Mouse (Mus musculus): ENCODE measurements around the gene Dnlz. TPM values are rescaled to one million over a fixed set of nuclear protein-coding genes. Genes with fewer than 3 reads are reported as not detected.

The Dnlz gene
- polyA plus RNA-seq, 1 experiment: 18.9 TPM

DNA sequence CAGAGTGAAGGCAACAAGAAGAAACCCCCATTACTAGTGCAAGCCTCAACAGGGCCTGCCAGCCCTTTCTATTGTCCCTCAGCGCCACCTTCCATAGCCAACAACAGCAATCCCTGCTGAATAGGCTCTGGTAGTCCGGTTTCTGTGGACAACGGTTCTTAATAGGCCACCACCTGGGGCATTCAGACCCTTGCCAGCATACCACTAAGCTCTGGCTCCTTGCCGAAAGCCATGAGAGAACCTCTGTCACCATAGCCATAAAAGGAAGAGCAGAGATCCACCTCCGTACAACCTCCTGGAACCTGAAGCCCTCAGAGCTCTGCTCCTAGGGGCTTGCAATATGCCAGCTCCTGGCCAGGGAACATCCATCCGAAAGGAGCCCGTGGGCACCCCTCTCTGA is 52.6 kb downstream of the Dnlz start:
- DNase-seq (ENCODE audit: low spot score): no peak

GRCm38 (mm10) chr2:26298856-26299230 is 53.1 kb downstream of the Dnlz start:
- DNase-seq (ENCODE audit: low spot score): no peak

DNA sequence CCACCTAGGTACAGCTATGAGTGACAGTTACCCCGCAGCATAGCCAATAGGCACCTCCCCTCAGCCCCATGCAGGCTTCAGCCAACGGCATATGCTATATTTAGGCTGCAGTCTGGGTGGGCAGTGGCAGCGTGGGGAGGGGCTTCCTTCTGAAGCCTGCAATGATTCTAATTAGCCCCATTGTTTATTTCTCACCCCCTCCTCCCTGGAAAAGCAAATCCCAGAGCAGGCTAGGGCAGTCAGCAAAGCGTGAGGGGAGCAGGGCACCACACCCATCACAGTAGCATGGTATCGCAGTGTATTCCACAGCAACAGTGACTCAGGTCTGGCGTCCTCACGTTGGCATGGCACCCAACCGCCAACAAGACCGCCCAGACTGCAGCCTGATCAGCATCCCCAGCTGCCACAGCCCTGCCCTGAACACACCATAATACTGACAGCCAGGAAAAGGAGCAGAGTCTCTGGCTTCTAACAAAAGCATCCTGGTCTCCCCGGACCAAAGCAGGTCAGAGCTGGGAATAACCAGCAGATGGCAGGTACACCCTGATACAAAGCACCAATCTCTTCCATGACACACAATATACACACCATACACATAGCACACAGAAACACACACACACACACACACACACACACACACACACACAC is 53.6 kb downstream of the Dnlz start:
- no peak for DNase-seq (ENCODE audit: low spot score)

Other genes starting within 250 kb of the Dnlz start
- gene Nacc2, start 228.9 kb downstream of the Dnlz start, polyA plus RNA-seq (2012; rRNA removed): 43.2 and 60.5 TPM in 2 replicates
- 0.03 TPM in 1 of 2 replicates, not detected in the other for gene Lhx3, start 143.8 kb downstream of the Dnlz start, polyA plus RNA-seq (2012; rRNA removed)
- 19.1 and 20.6 TPM in 2 replicates for gene Qsox2, start 114.6 kb downstream of the Dnlz start, polyA plus RNA-seq (2012; rRNA removed)
- gene Ccdc187, start 57.6 kb downstream of the Dnlz start, polyA plus RNA-seq (2012; rRNA removed): 1.0 and 1.3 TPM in 2 replicates
- gene Gpsm1, start 36.6 kb downstream of the Dnlz start, polyA plus RNA-seq (2012; rRNA removed): 17.1 and 20.7 TPM in 2 replicates
- gene Card9, start 8.8 kb upstream of the Dnlz start, polyA plus RNA-seq (2012; rRNA removed): 4.9 TPM in 2 replicates
- gene Snapc4, start 28.5 kb upstream of the Dnlz start, polyA plus RNA-seq (2012; rRNA removed): 30.7 and 32.0 TPM in 2 replicates
- 115 and 140 TPM in 2 replicates for gene Entr1, start 37.2 kb upstream of the Dnlz start, polyA plus RNA-seq (2012; rRNA removed)
- gene Pmpca, start 37.2 kb upstream of the Dnlz start, polyA plus RNA-seq (2012; rRNA removed): 57.3 and 69.9 TPM in 2 replicates
- 22.2 and 28.0 TPM in 2 replicates for gene Inpp5e, start 57.1 kb upstream of the Dnlz start, polyA plus RNA-seq (2012; rRNA removed)
- gene Sec16a, start 93.1 kb upstream of the Dnlz start, polyA plus RNA-seq (2012; rRNA removed): 41.7 and 46.3 TPM in 2 replicates
- 21.4 and 33.4 TPM in 2 replicates for gene Notch1, start 164.6 kb upstream of the Dnlz start, polyA plus RNA-seq (2012; rRNA removed)
- 155 and 208 TPM in 2 replicates for gene Egfl7, start 227.9 kb upstream of the Dnlz start, polyA plus RNA-seq (2012; rRNA removed)
- gene Gm20532, start 234.5 kb upstream of the Dnlz start, polyA plus RNA-seq (2012; rRNA removed): not detected in 2 replicates

All from urinary bladder, adult 2 months (tissue).